Mouse (Mus musculus) limb, embryonic 14.5 days (tissue): ENCODE measurements around the gene Snx8. TPM values are rescaled to one million over a fixed set of nuclear protein-coding genes. Genes with fewer than 3 reads are reported as not detected.
"Not testable (repeated sequence)": the region's sequence is repeated elsewhere in the genome, so short reads cannot be mapped to it uniquely, and the experiment has no call there.

Experiments
- ATAC-seq: fragments of 200-750 bp; cut with Nextera tagmentation; 2 replicates; pipeline ENCODE4 v1.8.0; 2017; ENCODE audit warnings: low read depth, moderate number of reproducible peaks, moderate TSS enrichment; ENCODE audit not compliant: low FRiP score
- DNase-seq: peaks from one replicate; pipeline ENCODE4 v3.0.0-alpha.2; 2015; ENCODE audit warnings: low spot score
- H3K27ac ChIP-seq: fragments of 300-500 bp; sonication (generic); replicated peaks from 2 replicates; pipeline ENCODE4 v1.5.1; 2014; ENCODE audit warnings: low read depth, mild to moderate bottlenecking, low read length, moderate library complexity, mixed read lengths
- H3K27me3 ChIP-seq: fragments of 300-500 bp; sonication (generic); 2 replicates; pipeline ENCODE4 v1.6.1; 2014; ENCODE audit warnings: low read length, mixed read lengths; ENCODE audit not compliant: control insufficient read depth, insufficient read depth
- H3K36me3 ChIP-seq: fragments of 300-500 bp; sonication (generic); 2 replicates; pipeline ENCODE4 v1.6.1; 2014; ENCODE audit warnings: mild to moderate bottlenecking, low read length, moderate library complexity, mixed read lengths; ENCODE audit not compliant: control insufficient read depth, insufficient read depth
- H3K4me1 ChIP-seq: fragments of 300-500 bp; sonication (generic); 2 replicates; pipeline ENCODE4 v1.6.1; 2014; ENCODE audit warnings: antibody characterized with exemption, low read length, mixed read lengths; ENCODE audit not compliant: control insufficient read depth, insufficient read depth
- H3K4me2 ChIP-seq: fragments of 300-500 bp; sonication (generic); replicated peaks from 2 replicates; pipeline ENCODE4 v1.6.1; 2014; ENCODE audit warnings: low read depth, mild to moderate bottlenecking, low read length, moderate library complexity; ENCODE audit not compliant: severe bottlenecking
- H3K4me3 ChIP-seq: fragments of 300-500 bp; sonication (generic); replicated peaks from 2 replicates; pipeline ENCODE4 v1.5.1; 2014; ENCODE audit warnings: low read length
- H3K9ac ChIP-seq: fragments of 300-500 bp; sonication (generic); 2 replicates; pipeline ENCODE4 v1.6.1; 2014; ENCODE audit warnings: mild to moderate bottlenecking, low read depth, low read length, moderate library complexity; ENCODE audit not compliant: severe bottlenecking
- H3K9me3 ChIP-seq: fragments of 300-500 bp; sonication (generic); 2 replicates; pipeline ENCODE4 v1.6.1; 2016; ENCODE audit warnings: low read length; ENCODE audit not compliant: control insufficient read depth
- POLR2A ChIP-seq: fragments of 200-500 bp; IDR thresholded peaks from 2 replicates; pipeline ENCODE4 v1.8.0; 2012; ENCODE audit warnings: inconsistent platforms, mild to moderate bottlenecking, moderate library complexity, borderline replicate concordance; ENCODE audit not compliant: insufficient read depth, insufficient read length; ENCODE audit errors: extremely low read depth
- WGBS: fragments of 180-500 bp; shearing (Covaris S2); extraction: QIAGEN DNeasy Blood & Tissue Kit; methylation state at CpG from one replicate; pipeline ENCODE4 v1.1.7; 2014; 5-methylcytosine and 5-hydroxymethylcytosine counted together
- polyA plus RNA-seq, 2 experiments: library from polyadenylated mRNA; depleted of rRNA in 1 of 2; stranded (reverse) in 1 of 2; unstranded in 1 of 2; fragments of >200 nt; fragmentation: Nextera tagmentation in 1 of 2; extraction: Ambion mirVana in 1 of 2; gene quantifications; 2 replicates each; pipeline versions ENCODE4 v1.2.1 to v1.2.3; 2012 to 2014

Gene Snx8
- polyA plus RNA-seq, 2 experiments = 9.7 to 23.0 TPM

- no peaks in the 10 kb centered on the region for H3K27me3 ChIP-seq
- H3K9ac ChIP-seq = no peak overlapping the region
- no peak overlapping the region for H3K4me3 ChIP-seq
- TF ChIP-seq POLR2A = no peak
- H3K36me3 ChIP-seq = no peaks in the 10 kb centered on the region
- peak overlapping the region; percentile 73 for H3K27ac ChIP-seq
- H3K4me1 ChIP-seq = peaks cover 5% of the 10 kb centered on the region; the same call in 1 of the 2 replicates
- WGBS = 63% methylated on average over 6 of the region's 6 CpGs
- peak; percentile 70; the same call in 1 of the 2 replicates for ATAC-seq
- H3K9me3 ChIP-seq = no peaks in the 10 kb centered on the region
- no peak overlapping the region for H3K4me2 ChIP-seq
- DNase-seq = no peak
These were observed 18.4 kb downstream of the Snx8 start for GRCm38 (mm10) chr5:140370446-140371254.

GRCm38 (mm10) chr5:140369466-140369865 is 19.6 kb downstream of the Snx8 start:
- WGBS = 71% methylated on average over 2 of the region's 2 CpGs
- no peak for TF ChIP-seq POLR2A
- H3K4me2 ChIP-seq = no peak overlapping the region
- ATAC-seq (no peak), DNase-seq (no peak)
- H3K9ac ChIP-seq = no peak overlapping the region
- no peaks in the 10 kb centered on the region for H3K27me3 ChIP-seq
- H3K4me3 ChIP-seq = no peak overlapping the region
- no peak overlapping the region for H3K27ac ChIP-seq
- H3K36me3 ChIP-seq = no peaks in the 10 kb centered on the region
- H3K9me3 ChIP-seq = no peaks in the 10 kb centered on the region
- peaks cover 5% of the 10 kb centered on the region; the same call in 1 of the 2 replicates for H3K4me1 ChIP-seq

GRCm38 (mm10) chr5:140368926-140369325 is 20.1 kb downstream of the Snx8 start:
- Histone ChIP-seq H3K4me2 (no peak overlapping the region), H3K36me3 (no peaks in the 10 kb centered on the region), H3K9me3 (no peaks in the 10 kb centered on the region), H3K9ac (no peak overlapping the region), H3K4me3 (no peak overlapping the region), H3K27ac (no peak overlapping the region), H3K27me3 (no peaks in the 10 kb centered on the region), H3K4me1 (peaks cover 5% of the 10 kb centered on the region; the same call in 1 of the 2 replicates)
- 86% methylated on average over 4 of the region's 4 CpGs for WGBS
- ATAC-seq = no peak
- TF ChIP-seq POLR2A = no peak
- DNase-seq = no peak

DNA sequence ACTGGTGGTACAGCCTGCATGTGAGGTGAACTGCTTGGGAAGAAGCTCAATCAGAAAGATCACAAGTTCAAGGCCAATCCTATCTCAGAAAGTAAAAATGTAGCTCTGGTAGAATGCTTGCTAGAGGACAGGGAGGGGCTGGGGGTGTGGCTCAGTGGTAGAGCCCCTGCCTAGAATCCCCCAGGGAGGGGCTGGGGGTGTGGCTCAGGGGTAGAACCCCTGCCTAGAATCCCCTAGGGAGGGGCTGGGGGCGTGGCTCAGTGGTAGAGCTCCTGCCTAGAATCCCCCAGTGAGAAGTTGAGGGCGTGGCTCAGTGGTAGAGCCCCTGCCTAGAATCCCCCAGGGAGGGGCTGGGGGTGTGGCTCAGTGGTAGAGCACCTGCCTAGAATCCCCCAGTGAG is 20.9 kb downstream of the Snx8 start:
- not testable (repeated sequence) for H3K27me3 ChIP-seq, H3K4me2 ChIP-seq, H3K4me3 ChIP-seq, H3K9me3 ChIP-seq, H3K27ac ChIP-seq, H3K9ac ChIP-seq, ATAC-seq, H3K4me1 ChIP-seq, H3K36me3 ChIP-seq, DNase-seq
- 83% methylated on average over 2 of the region's 2 CpGs for WGBS

GRCm38 (mm10) chr5:140364415-140364814 is 24.6 kb downstream of the Snx8 start:
- H3K4me2 ChIP-seq = no peak overlapping the region
- H3K27ac ChIP-seq = no peak overlapping the region
- peaks cover 1% of the 10 kb centered on the region; the same call in 1 of the 2 replicates for H3K36me3 ChIP-seq
- TF ChIP-seq POLR2A = no peak
- no peaks in the 10 kb centered on the region for H3K4me1 ChIP-seq
- WGBS = 95% methylated on average over 5 of the region's 5 CpGs
- H3K9ac ChIP-seq = no peak overlapping the region
- no peaks in the 10 kb centered on the region for H3K27me3 ChIP-seq
- no peak overlapping the region for H3K4me3 ChIP-seq
- no peak for ATAC-seq
- no peaks in the 10 kb centered on the region for H3K9me3 ChIP-seq
- DNase-seq = no peak
